Mouse (Mus musculus): ENCODE data around the gene Mark4.
A peak's percentile ranks its signal among the peaks of the same experiment; 100 is the strongest.

Gene Mark4

DNA sequence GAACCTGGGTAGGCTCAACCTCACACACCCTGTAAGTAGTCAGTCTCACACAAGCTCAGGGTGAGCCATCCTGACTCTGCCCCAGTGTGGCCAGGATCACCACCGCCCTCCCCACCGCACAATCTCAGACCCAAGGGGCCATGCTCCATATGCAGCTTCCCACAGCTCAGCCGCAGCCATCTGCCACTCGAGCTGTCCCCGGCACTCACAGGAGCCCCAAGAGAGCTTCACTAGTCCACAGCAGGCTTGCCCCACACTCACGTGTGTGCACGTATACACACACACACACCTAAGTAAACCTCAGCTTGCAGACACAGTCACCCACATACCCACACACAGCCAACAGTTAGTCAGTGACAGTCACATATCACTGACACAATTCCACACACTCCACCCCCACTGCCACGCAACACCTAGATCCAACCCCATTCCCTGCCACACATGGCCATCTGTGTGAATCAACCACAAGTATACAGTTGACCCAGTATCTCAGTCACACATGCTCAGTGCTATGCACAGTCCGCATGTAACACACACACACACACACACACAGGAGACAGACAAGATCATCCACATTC lies 56.0 kb downstream of the Mark4 start:
- peak; percentile 47 for DNase-seq (ENCODE audit: low read depth, low spot score)

DNA sequence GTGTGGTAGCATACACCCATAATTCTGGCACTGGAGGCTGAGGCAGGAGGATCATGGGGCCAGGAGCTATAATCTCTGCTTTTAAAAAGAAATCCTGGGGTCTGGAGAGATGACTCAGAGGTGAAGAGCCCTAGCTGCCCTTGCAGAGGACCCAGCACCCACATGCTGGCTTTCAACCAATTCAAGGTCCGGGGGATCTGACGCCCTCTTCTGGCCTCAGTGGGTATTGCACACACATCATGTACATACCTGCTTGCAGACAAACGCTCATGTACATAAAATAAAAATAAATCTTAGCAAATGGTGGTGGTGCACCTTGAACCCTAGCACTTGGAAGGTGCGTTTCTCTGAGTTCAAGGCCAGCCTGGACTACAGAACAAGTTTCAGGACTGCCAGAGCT lies 57.7 kb downstream of the Mark4 start:
- no peak for DNase-seq (ENCODE audit: low read depth, low spot score)

DNA sequence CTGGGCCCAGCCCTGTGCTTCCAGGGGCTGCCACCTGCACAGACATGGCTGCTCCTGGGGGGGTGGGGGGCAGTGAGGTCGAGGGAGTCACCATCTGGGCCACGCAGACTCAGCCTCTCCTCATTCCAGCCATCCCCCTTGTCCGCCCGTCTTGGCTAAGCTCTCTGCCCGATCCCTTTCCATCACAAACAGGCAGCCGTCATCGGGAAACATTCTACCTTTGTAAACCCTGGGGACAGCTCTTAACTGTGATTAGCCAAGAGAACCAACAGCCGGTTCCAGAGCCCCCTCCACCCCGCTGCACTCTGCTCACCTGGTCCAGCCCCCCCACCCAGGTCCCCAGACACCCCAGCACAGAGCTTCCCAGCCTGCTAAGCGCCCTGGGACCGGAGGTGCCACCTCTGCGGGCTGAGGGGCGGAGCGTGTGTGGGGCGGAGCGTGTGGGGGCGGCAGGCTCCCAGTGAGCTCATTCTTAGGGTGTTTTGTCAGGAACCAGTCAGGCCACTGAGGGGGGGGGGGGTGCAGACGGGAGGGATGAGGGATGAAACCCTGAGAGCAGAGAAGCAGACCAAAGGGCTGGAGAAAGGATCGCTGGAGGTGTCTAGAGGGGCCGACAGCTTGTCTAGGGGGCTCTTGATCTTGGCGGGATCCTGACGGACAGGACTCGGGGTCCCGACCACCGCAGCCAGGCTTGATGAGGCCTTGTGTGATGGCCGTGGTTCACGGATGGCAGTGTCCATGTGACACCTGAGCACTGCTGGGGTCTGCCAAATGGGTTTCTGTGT lies 58.9 kb downstream of the Mark4 start:
- no peak for DNase-seq (ENCODE audit: low read depth, low spot score)

DNA sequence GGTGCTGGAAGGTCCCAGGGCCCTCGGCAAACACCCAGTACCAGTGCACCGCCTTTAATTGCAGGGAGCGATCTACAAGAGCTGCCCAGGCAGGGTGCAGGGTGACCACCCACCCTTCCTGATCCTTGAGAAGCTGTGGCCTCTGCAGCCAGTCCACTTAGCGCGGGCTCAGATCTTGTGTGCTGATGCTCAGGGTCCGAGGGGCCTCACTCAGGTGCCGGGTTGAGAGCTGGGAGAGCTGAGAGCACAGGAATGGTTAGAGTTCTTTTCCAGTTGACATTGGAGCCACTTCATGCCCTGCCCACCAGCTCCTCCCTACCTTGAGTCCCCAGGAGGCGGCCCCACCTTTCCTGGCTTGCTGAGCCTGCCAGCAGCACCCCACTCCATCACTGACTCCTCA lies 64.1 kb downstream of the Mark4 start:
- no peak for DNase-seq (ENCODE audit: low read depth, low spot score)

DNA sequence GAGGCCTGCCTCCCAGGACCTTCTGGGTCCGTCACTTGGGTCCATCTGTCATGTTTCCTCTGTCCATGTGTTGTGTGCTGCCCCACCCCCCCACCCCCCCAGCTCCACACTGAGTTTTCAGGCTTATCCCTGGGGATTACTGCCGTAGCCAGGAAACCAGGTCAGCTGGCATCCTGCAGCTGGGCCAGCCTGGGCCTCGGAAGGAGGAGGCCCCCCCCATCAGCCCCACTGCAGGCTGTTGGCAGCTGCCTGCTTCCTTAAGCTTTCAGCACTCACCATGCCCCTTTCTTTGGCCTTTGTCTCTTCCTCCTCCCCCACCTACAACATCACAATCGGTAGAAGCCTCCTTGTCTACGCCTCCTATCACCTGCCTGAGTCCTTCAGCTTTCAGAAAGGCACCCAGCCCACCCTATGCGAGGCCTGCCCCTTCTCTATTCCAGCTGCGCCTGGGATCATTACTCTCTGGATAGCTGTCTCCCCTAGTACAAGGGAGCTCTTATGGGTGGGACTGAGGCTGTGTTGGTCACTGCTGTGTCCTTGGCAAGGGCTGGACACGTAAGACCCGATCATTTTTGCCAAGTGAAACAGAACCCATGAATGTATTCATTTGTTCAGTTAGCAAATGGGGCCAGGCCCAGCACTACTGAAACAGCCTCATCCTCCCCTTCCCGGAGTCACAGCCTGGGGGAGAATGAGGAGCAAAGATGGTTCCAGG lies 69.8 kb downstream of the Mark4 start:
- DNase-seq (ENCODE audit: low read depth, low spot score): peak; percentile 63

DNA sequence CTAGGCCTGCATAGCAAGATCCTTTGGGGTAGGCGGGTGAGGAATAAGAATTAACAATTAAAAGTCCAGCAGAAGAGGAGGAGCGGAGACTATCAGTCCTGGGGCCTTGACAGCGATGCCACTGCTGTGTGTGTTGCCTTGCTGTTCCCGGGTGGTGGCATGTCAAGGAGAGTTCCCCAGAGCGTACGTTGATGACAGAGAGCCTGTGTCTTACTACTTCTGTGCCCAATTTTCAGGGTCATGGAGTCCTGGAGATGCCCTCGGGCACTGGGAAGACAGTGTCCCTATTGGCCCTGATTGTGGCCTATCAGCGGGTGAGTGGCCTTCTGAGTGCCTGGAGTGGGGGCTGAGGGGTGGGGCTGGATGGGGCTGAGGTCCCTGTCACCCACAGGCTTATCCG lies 74.9 kb downstream of the Mark4 start:
- DNase-seq (ENCODE audit: low read depth, low spot score): no peak

DNA sequence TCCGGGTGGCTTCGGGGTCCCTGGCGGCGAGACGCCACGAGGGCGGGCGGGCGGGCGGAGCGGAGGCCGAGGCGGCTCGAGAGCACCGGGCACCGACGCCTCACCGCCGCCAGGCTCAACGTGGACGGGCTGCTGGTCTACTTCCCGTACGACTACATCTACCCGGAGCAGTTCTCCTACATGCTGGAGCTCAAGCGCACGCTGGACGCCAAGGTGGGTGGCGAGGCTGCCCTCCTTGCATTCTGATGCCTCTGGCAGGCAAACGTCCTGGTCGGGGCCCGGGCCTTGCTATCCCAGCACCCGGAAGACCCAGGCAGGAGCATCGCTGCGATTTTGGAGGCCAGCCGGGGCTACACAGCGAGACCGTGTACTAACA lies 76.5 kb downstream of the Mark4 start:
- DNase-seq (ENCODE audit: low read depth, low spot score): peak; percentile 26

DNA sequence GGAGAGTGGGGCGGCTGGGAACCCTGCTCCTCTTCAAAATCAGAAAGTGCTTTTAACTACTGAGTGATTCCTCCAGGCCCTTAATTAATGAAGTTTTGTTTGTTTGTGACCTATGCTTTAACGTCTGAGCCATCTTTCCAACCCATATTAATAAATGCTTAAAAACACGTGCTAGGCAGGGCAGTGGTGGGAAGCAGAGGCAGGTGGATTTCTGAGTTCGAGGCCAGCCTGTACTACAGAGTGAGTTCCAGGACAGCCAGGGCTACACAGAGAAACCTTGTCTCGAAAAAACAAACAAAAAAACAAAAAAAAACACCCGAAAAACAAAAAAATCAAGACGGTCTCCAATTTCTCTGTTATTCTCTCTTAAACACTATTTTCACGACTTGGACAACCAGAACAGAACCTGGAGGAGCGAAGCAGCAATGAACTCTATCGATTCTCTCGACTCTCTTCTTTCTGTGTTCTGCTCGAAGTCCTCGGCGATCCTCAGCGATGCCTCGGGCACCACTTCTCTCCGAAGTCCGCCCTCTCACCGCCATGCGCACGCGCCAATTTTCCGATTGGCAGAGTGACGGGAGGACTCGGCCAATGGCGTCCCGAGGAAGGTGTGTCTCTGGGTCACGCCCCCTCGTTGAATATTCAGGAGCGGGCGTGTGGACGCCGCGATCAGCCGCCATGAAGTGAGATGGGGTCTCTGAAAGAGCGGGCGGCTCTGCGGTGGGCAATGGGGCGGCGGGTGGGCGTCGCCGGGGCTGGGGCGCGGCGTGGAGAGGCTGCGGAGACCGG lies 77.0 kb downstream of the Mark4 start, which contains the start of gene Ercc2:
TSS of gene Ercc2 (plus strand) at position 634 of the 789 bp plus-strand sequence.
- DNase-seq (ENCODE audit: low read depth, low spot score): peak; percentile 100

DNA sequence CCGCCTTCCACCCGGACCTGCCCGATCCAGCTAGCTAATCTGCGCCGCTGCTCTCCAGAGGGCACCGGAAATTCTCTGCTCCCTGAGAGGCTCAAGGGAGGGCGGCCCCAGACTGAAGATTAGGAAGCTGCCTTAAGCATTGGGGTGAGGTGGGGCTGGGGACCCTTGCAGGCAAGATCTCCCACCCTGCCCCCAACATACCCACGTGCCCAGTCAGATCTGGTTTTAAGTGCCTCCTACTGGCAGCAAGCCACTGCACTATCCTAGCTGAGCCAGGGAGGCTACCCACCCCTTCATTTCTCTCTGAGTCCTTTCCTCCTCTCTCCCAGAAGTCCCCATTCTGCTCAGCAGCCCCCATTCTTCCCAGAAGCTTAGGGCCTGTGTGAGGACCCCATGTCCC lies 80.6 kb downstream of the Mark4 start:
- DNase-seq (ENCODE audit: low read depth, low spot score): no peak

DNA sequence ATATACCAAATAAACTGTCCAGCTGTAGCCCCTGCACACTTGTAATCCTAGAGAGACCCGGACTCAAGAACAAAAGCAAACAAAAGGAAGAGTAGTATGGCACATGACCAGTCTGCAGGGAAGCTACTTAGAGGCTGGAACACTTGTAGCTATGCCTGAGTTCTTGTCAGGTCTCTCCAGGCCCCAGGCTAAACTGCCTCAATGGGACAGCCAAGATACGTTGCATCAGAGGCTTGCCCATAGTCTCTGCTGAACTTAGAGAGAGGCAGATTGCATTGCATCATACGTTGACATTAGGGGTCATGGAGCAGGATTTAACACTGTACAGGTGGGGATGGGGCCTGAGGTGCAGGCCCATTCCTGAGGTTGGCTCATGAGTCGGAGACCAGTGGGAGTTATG lies 82.6 kb downstream of the Mark4 start:
- DNase-seq (ENCODE audit: low read depth, low spot score): no peak

DNA sequence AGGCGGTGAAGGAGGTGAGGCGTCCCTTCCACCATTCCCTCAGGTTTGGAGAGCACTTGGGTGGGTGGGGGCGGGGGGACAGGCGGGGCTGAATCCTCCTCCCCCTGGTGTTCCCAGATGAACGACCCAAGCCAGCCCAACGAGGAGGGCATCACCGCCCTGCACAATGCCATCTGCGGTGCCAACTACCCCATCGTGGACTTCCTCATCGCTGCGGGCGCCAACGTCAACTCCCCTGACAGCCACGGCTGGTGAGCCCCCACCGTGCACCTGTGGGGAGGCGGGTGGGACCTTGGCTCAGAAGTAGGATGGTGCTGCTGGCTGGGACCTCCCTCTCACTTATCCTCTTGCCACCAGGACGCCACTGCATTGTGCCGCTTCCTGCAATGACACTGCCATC lies 83.3 kb downstream of the Mark4 start:
- DNase-seq (ENCODE audit: low read depth, low spot score): no peak

All from brain, adult 2 months (tissue).